Comparison of ENCODE assay signal across 7 mouse cellular contexts in genomic region chr2:14054716-14055115, GRCm38 (mm10). TPM values are rescaled to one million over a fixed set of nuclear protein-coding genes. Genes with fewer than 3 reads are reported as not detected.
DNase-seq lines count a peak whose midpoint lies in the region; ATAC-seq lines count a peak whose summit lies in the region.

No protein-coding gene starts in this region.

- intact Hi-C loops in left cerebral cortex, postnatal 4 days (cut with DNase I), result loop anchor here (10.0 kb wide), 1 partner anchor 80 kb away; no protein-coding TSS in a partner anchor

- no peaks in the 10 kb centered on the region for H3K9me3 ChIP-seq in megakaryocyte, embryonic 14.5 days
- no peaks in the 10 kb centered on the region for H3K9me3 ChIP-seq in forebrain, embryonic 11.5 days (ENCODE audit: control insufficient read depth, low read length)
- no peaks in the 10 kb centered on the region for H3K9me3 ChIP-seq in stomach, embryonic 15.5 days

- peaks cover 6% of the 10 kb centered on the region for H3K36me3 ChIP-seq in megakaryocyte, embryonic 14.5 days (replicated peaks; ENCODE audit: low read length)
- no peaks in the 10 kb centered on the region for H3K36me3 ChIP-seq in forebrain, embryonic 11.5 days (ENCODE audit: control insufficient read depth, insufficient read depth, low read length)
- no peaks in the 10 kb centered on the region for H3K36me3 ChIP-seq in stomach, embryonic 15.5 days

- H3K27me3 ChIP-seq in megakaryocyte, embryonic 14.5 days (replicated peaks), result no peaks in the 10 kb centered on the region
- no peaks in the 10 kb centered on the region for H3K27me3 ChIP-seq in forebrain, embryonic 11.5 days (ENCODE audit: control insufficient read depth, insufficient read depth, low read length)
- H3K27me3 ChIP-seq in stomach, embryonic 15.5 days (replicated peaks), result no peaks in the 10 kb centered on the region

- no peak for ATAC-seq in megakaryocyte, adult 5-6 weeks (ENCODE audit: poor library complexity, severe bottlenecking)
- ATAC-seq in forebrain, embryonic 11.5 days (replicated peaks; ENCODE audit: low FRiP score), result peak; percentile 9
- no peak for ATAC-seq in stomach, embryonic 15.5 days (ENCODE audit: insufficient read depth, low FRiP score, low read depth)

- peak overlapping the region; percentile 98 for H3K4me3 ChIP-seq in megakaryocyte, embryonic 14.5 days (replicated peaks)
- H3K4me3 ChIP-seq in forebrain, embryonic 11.5 days (ENCODE audit: low read depth, low read length), result peak overlapping the region; percentile 64
- peak overlapping the region; percentile 86 for H3K4me3 ChIP-seq in stomach, embryonic 15.5 days (replicated peaks)

- WGBS in forebrain, embryonic 11.5 days, result 7% methylated on average over 6 of the region's 6 CpGs
- WGBS in stomach, embryonic 15.5 days, result 8% methylated on average over 6 of the region's 6 CpGs

- peaks cover 42% of the 10 kb centered on the region for H3K4me1 ChIP-seq in megakaryocyte, embryonic 14.5 days
- H3K4me1 ChIP-seq in forebrain, embryonic 11.5 days (replicated peaks; ENCODE audit: control insufficient read depth, insufficient read depth, low read length), result 0 out of 2 replicates have a peak, but pooled peaks cover 2% of the 10 kb centered on the region
- H3K4me1 ChIP-seq in stomach, embryonic 15.5 days, result peaks cover 4% of the 10 kb centered on the region; the same call in 1 of the 2 replicates

- H3K9ac ChIP-seq in forebrain, embryonic 11.5 days (ENCODE audit: low read length), result peak overlapping the region; percentile 67
- peak overlapping the region; percentile 55 for H3K9ac ChIP-seq in stomach, embryonic 15.5 days

- peak overlapping the region; percentile 80 for H3K4me2 ChIP-seq in forebrain, embryonic 11.5 days (ENCODE audit: low read depth, low read length, severe bottlenecking)
- peak overlapping the region; percentile 85 for H3K4me2 ChIP-seq in stomach, embryonic 15.5 days

- DNase-seq in forebrain, embryonic 11.5 days (ENCODE audit: low spot score), result no peak
- DNase-seq in liver, result peak; percentile 33
- DNase-seq in left cerebral cortex, postnatal 4 days, result no peak
- DNase-seq in frontal cortex, postnatal 36 days (ENCODE audit: low spot score in 2 of 2), result no peak

- H3K27ac ChIP-seq in forebrain, embryonic 11.5 days (ENCODE audit: low read depth, low read length), result peak overlapping the region; percentile 54; the same call in 1 of the 2 replicates
- peak overlapping the region; percentile 89 for H3K27ac ChIP-seq in stomach, embryonic 15.5 days

RNA-seq across cellular contexts. Expression of gene Hacd1, which starts 1.2 kb away (rescaled TPM):
- 101 and 115 TPM in 2 replicates for polyA plus RNA-seq in megakaryocyte, embryonic 14.5 days (2012; ENCODE audit: insufficient read depth, low replicate concordance)
- total RNA-seq in megakaryocyte, adult 5-6 weeks (2015), result 16.1 and 19.9 TPM in 2 replicates
- 24.2 and 32.9 TPM in 2 replicates for total RNA-seq in megakaryocyte, adult 5-6 weeks (2017)
- 34.3 and 39.8 TPM in 2 replicates for polyA plus RNA-seq in forebrain, embryonic 11.5 days (2014; fragmentation: Nextera tagmentation; extraction: Ambion mirVana)
- 126 and 129 TPM in 2 replicates for polyA plus RNA-seq in stomach, embryonic 15.5 days (2015; fragmentation: Nextera tagmentation; extraction: Ambion mirVana)
- 10 to 100 TPM; 31.4 to 32.8 TPM for total RNA-seq in left cerebral cortex, postnatal 4 days (2021)

RNA-seq across cellular contexts. Expression of gene Stam, which starts 19.2 kb away (rescaled TPM):
- 9.9 and 12.6 TPM in 2 replicates for polyA plus RNA-seq in megakaryocyte, embryonic 14.5 days (2012; ENCODE audit: insufficient read depth, low replicate concordance)
- total RNA-seq in megakaryocyte, adult 5-6 weeks (2015), result 23.8 and 30.0 TPM in 2 replicates
- 20.4 and 26.6 TPM in 2 replicates for total RNA-seq in megakaryocyte, adult 5-6 weeks (2017)
- polyA plus RNA-seq in forebrain, embryonic 11.5 days (2014; fragmentation: Nextera tagmentation; extraction: Ambion mirVana), result 96.0 and 109 TPM in 2 replicates
- polyA plus RNA-seq in stomach, embryonic 15.5 days (2015; fragmentation: Nextera tagmentation; extraction: Ambion mirVana), result 67.1 and 68.7 TPM in 2 replicates
- total RNA-seq in left cerebral cortex, postnatal 4 days (2021), result 100 to 1,000 TPM; 103 to 105 TPM
